Mouse (Mus musculus) neutrophil, adult 65 days (primary cell): ENCODE results near the gene Olfr726. TPM values are rescaled to one million over a fixed set of nuclear protein-coding genes. Genes with fewer than 3 reads are reported as not detected.

ENCODE experiments used
- total RNA-seq: library from RNA; stranded (reverse); gene quantifications from 2 replicates; pipeline ENCODE4 v1.2.4, GENCODE M21; 2023

The Olfr726 gene
- not detected in 2 replicates for total RNA-seq

GRCm38 (mm10) chr14:50090853-50091252 is at the start of gene Olfr726:
TSS of gene Olfr726 (minus strand) at chr14:50090953.

DNA sequence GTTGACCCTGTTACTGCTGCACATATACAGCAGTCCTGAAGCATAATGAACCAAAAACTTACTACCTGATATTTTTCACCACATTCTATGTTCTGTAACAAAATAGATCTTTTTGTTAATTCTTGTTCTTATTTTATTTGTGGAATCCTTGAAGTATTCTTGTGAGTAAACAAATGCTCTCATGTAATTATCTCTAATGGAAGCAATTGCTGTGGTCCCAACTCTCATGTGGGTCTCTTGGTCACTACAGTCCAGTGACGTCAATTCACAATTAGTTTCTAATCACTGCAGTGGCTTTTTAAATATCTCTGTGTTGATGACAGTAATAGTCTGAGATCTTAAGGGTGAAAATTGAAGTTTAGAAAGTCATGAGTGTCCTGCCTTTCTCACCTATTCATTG is 32.1 kb upstream of the Olfr726 start, which contains the start of gene Olfr727:
Gene Olfr727 (plus strand): TSS at position 301 of the 400 bp plus-strand sequence.

DNA sequence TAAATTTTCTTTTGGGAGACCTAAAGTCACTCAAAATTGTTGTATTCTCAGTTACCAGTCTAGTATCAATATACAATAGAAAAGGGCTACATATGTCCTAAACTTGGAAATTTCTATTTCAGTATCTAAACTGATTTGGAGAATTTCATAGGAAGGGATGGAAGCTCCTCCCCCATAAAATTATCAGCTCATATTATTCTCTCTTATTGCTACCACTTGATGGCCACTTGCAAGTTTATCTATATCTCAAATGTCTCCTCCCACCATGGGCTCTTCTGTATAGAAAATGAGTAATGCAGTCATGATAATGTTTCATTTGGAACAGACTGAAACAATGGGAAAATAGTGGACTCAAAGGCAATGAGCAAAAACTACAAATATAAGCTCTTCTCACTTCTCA is 50.5 kb downstream of the Olfr726 start, which contains the start of gene Olfr725:
Gene Olfr725 (minus strand): TSS at position 101 of the 400 bp plus-strand sequence.

Other genes with a start within 250 kb of the Olfr726 start
- not detected in 2 replicates for gene Olfr722, start 189.0 kb downstream of the Olfr726 start, total RNA-seq
- not detected in 2 replicates for gene Olfr723, start 159.2 kb downstream of the Olfr726 start, total RNA-seq
- gene Olfr724, start 127.7 kb downstream of the Olfr726 start, total RNA-seq = not detected in 2 replicates
- gene Olfr725, start 50.6 kb downstream of the Olfr726 start, total RNA-seq = not detected in 2 replicates
- not detected in 2 replicates for gene Olfr727, start 32.2 kb upstream of the Olfr726 start, total RNA-seq
- gene Olfr728, start 51.7 kb upstream of the Olfr726 start, total RNA-seq = not detected in 2 replicates
- gene Olfr729, start 62.0 kb upstream of the Olfr726 start, total RNA-seq = not detected in 2 replicates
- gene Olfr730, start 97.2 kb upstream of the Olfr726 start, total RNA-seq = not detected in 2 replicates
- not detected in 2 replicates for gene Olfr731, start 150.9 kb upstream of the Olfr726 start, total RNA-seq
- not detected in 2 replicates for gene Olfr732, start 193.3 kb upstream of the Olfr726 start, total RNA-seq
- not detected in 2 replicates for gene Olfr733, start 210.6 kb upstream of the Olfr726 start, total RNA-seq
- gene Olfr734, start 235.8 kb upstream of the Olfr726 start, total RNA-seq = not detected in 2 replicates